Mouse (Mus musculus): ENCODE results near the gene Ifne. TPM values are rescaled to one million over a fixed set of nuclear protein-coding genes. Genes with fewer than 3 reads are reported as not detected.
"Not testable (repeated sequence)": the region's sequence is repeated elsewhere in the genome, so short reads cannot be mapped to it uniquely, and the experiment has no call there.

Gene Ifne
- polyA plus RNA-seq, 1 experiment from 2014 or later = not detected

GRCm38 (mm10) chr4:88864599-88864998 is 15.4 kb downstream of the Ifne start:
- Histone ChIP-seq H3K36me3 (replicated peaks) (no peaks in the 10 kb centered on the region), H3K4me1 (peaks cover 33% of the 10 kb centered on the region), H3K9me3 (no peaks in the 10 kb centered on the region), H3K4me3 (no peak overlapping the region), H3K27ac (no peak overlapping the region), H3K27me3 (ENCODE audit: poor library complexity, severe bottlenecking) (peaks cover 57% of the 10 kb centered on the region)
- WGBS = 69% methylated on average over 9 of the region's 9 CpGs
- no peak for DNase-seq (ENCODE audit: extremely low spot score, low spot score)

- peaks cover 50% of the 10 kb centered on the region for H3K27me3 ChIP-seq (ENCODE audit: poor library complexity, severe bottlenecking)
- H3K27ac ChIP-seq = no peak overlapping the region
- H3K9me3 ChIP-seq = no peaks in the 10 kb centered on the region
- H3K4me3 ChIP-seq = no peak overlapping the region
- no peaks in the 10 kb centered on the region for H3K36me3 ChIP-seq (replicated peaks)
- no peak for DNase-seq (ENCODE audit: extremely low spot score, low spot score)
- WGBS = 4% methylated on average over 7 of the region's 7 CpGs
- H3K4me1 ChIP-seq = peaks cover 29% of the 10 kb centered on the region
Measured at GRCm38 (mm10) chr4:88863309-88863708, 16.7 kb downstream of the Ifne start.

DNA sequence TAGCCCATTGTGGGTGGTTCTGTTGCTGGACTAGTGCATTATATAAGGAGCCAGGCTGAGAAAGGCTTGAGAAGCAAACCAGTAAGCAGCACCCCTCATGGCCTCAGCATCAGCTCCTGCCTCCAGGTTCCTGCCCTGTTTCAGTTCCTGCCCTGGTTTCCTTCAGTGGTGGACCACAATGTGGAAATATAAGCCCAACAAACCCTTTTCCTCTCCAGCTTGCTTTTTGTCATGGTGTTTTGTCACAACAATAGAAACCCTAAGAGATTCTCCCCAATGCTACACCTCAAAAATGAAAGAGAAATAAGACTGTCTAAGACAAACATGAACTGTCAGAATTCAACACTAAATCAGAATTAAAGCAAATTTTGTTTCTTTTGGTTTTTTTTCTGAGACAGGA is 20.8 kb downstream of the Ifne start:
- DNase-seq (ENCODE audit: extremely low spot score, low spot score) = no peak
- Histone ChIP-seq H3K4me1 (peaks cover 15% of the 10 kb centered on the region), H3K27me3 (ENCODE audit: poor library complexity, severe bottlenecking) (peaks cover 23% of the 10 kb centered on the region), H3K36me3 (replicated peaks) (no peaks in the 10 kb centered on the region), H3K9me3 (no peaks in the 10 kb centered on the region), H3K27ac (no peak overlapping the region), H3K4me3 (no peak overlapping the region)

DNA sequence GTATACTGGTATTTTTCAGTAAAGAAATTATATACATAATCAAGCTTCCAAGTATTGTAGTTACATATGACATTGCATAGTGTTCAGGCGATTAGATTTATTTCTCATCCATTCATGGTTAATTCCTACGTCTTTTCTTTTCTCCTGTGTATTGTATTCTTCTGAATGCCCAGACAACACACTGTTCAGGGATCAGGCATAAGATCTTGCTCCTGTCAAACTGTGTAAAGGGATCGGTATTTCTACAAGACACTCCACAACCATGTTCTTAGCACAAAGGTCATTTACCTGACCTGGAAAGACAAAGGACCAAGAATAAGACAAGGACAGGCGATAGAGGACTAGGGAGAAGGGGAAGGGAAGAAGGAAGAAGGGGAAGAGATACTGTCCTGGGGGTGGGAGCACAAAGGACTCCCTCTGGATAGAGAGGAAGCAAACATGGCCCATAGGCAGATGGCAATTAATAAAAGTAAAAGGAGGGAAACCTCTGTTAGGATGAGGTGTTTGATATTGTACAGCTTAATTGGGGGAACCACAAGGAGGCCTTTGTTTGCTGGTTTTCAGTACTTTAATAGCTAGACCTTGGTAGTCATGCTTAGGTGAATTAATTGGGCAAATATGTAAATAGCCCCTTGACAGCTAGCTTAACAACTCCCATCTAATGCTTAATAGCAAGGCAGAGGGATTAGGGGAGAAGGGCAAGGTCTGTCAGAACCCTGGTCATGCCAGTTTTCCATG is 28.8 kb downstream of the Ifne start:
- no peak for DNase-seq (ENCODE audit: extremely low spot score, low spot score)

GRCm38 (mm10) chr4:88849698-88850097 is 30.3 kb downstream of the Ifne start, which contains the start of gene Ifna1:
Gene Ifna1 (plus strand): TSS chr4:88850087.
- no peaks in the 10 kb centered on the region for H3K27me3 ChIP-seq (ENCODE audit: poor library complexity, severe bottlenecking)
- H3K27ac ChIP-seq = no peak within 1 kb of the TSS
- H3K9me3 ChIP-seq = no peaks in the 10 kb centered on the region
- peaks cover 15% of the 10 kb centered on the region for H3K4me1 ChIP-seq
- H3K4me3 ChIP-seq = no peak within 1 kb of the TSS
- no peak for DNase-seq (ENCODE audit: extremely low spot score, low spot score)
- H3K36me3 ChIP-seq (replicated peaks) = no peaks in the 10 kb centered on the region
- WGBS = 74% methylated on average over 1 of the region's 1 CpGs

More for the DNA sequence above, 28.8 kb downstream of the Ifne start:
- Histone ChIP-seq H3K4me3 (no peak overlapping the region), H3K4me1 (peaks cover 15% of the 10 kb centered on the region), H3K27ac (peak overlapping the region; percentile 73; the same call in 1 of the 2 replicates), H3K9me3 (no peaks in the 10 kb centered on the region), H3K36me3 (replicated peaks) (no peaks in the 10 kb centered on the region), H3K27me3 (ENCODE audit: poor library complexity, severe bottlenecking) (no peaks in the 10 kb centered on the region)
- 38% methylated on average over 4 of the region's 4 CpGs for WGBS

- Histone ChIP-seq H3K27ac (no peak overlapping the region), H3K27me3 (ENCODE audit: poor library complexity, severe bottlenecking) (no peaks in the 10 kb centered on the region), H3K4me3 (no peak overlapping the region), H3K4me1 (peaks cover 10% of the 10 kb centered on the region), H3K36me3 (replicated peaks) (no peaks in the 10 kb centered on the region), H3K9me3 (no peaks in the 10 kb centered on the region)
- no peak for DNase-seq (ENCODE audit: extremely low spot score, low spot score)
- WGBS = 57% methylated on average over 2 of the region's 2 CpGs
Measured at GRCm38 (mm10) chr4:88845334-88845733, 34.7 kb downstream of the Ifne start.

DNA sequence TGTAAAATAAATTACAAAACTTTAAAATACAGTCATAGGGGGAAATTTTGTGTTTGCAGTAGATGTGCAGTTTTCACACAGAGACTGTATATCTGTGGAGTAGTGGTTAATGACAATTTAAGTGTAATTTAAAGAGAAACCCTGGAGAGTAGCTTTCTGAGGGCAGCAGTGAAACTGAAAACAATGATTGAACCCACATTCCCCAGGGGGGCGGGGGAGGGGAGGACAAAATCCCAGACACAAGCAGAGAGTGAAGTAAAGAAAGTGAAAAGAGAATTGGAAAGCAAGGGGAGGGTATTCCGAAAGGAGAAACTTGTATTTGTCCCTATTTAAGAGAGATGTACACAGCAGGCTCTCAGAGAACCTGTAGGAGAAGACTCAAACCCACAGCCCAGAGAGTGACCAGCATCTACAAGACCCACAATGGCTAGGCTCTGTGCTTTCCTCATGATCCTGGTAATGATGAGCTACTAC is 38.5 kb downstream of the Ifne start, which contains the start of gene Ifna4:
Gene Ifna4 (plus strand): TSS at position 424 of the 474 bp plus-strand sequence.
- Histone ChIP-seq H3K27ac (no peak within 1 kb of the TSS), H3K4me1 (peaks cover 10% of the 10 kb centered on the region), H3K9me3 (no peaks in the 10 kb centered on the region), H3K4me3 (no peak within 1 kb of the TSS), H3K27me3 (ENCODE audit: poor library complexity, severe bottlenecking) (no peaks in the 10 kb centered on the region), H3K36me3 (replicated peaks) (no peaks in the 10 kb centered on the region)
- no peak for DNase-seq (ENCODE audit: extremely low spot score, low spot score)
- WGBS = 36% methylated on average over 2 of the region's 2 CpGs

GRCm38 (mm10) chr4:88840058-88840457 is 39.9 kb downstream of the Ifne start:
- Histone ChIP-seq H3K9me3 (no peaks in the 10 kb centered on the region), H3K4me3 (no peak overlapping the region), H3K27me3 (ENCODE audit: poor library complexity, severe bottlenecking) (no peaks in the 10 kb centered on the region), H3K36me3 (replicated peaks) (no peaks in the 10 kb centered on the region), H3K27ac (no peak overlapping the region), H3K4me1 (peaks cover 10% of the 10 kb centered on the region)
- DNase-seq (ENCODE audit: extremely low spot score, low spot score) = no peak
- 90% methylated on average over 3 of the region's 3 CpGs for WGBS

GRCm38 (mm10) chr4:88838828-88839227 is 41.2 kb downstream of the Ifne start:
- Histone ChIP-seq H3K4me3 (no peak overlapping the region), H3K4me1 (peaks cover 10% of the 10 kb centered on the region), H3K27me3 (ENCODE audit: poor library complexity, severe bottlenecking) (no peaks in the 10 kb centered on the region), H3K27ac (no peak overlapping the region), H3K36me3 (replicated peaks) (no peaks in the 10 kb centered on the region), H3K9me3 (no peaks in the 10 kb centered on the region)
- 51% methylated on average over 3 of the region's 3 CpGs for WGBS
- DNase-seq (ENCODE audit: extremely low spot score, low spot score) = no peak

DNA sequence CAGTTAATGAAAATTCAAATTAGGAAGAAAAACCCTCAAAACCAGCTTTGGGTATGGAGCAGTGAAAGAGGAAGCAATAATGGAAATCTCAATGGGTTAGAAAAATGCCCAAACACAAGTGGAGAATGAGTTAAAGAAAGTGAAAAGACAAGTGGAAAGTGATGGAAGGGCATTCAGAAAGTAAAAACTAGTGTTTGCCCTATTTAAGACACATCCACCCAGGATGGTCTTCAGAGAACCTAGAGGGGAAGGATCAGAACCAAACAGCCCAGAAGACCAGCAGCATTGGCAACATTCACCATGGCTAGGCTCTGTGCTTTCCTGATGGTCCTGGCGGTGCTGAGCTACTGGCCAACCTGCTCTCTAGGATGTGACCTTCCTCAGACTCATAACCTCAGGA is 44.8 kb downstream of the Ifne start, which contains the start of gene Ifna5:
Gene Ifna5 (plus strand): TSS at position 301 of the 400 bp plus-strand sequence.
- not testable (repeated sequence) for H3K4me1 ChIP-seq; H3K4me3 ChIP-seq; H3K27me3 ChIP-seq (ENCODE audit: poor library complexity, severe bottlenecking); H3K27ac ChIP-seq; H3K36me3 ChIP-seq (replicated peaks); DNase-seq (ENCODE audit: extremely low spot score, low spot score); H3K9me3 ChIP-seq
- WGBS = 86% methylated on average over 1 of the region's 1 CpGs

DNA sequence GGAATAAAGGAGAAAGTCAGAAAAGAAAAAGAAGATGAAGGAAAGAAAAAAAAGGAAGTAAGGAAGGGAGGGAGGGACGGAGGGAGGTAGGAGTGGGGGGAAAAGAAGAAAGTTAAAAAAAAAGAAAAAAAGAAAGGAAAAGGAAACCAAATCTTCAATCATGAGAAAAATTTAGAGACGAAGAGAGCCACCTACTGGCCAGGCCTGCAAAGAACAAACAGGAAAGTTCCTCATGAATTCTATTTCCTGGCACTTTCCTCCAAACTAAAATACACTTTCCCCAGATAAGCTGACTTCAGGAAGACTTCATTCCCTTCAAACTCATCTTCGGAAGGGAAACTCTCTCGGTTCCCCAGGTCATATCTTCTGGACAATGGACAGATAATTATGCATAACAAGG is 49.5 kb downstream of the Ifne start:
- Histone ChIP-seq H3K4me1 (no peaks in the 10 kb centered on the region), H3K27ac (no peak overlapping the region), H3K9me3 (no peaks in the 10 kb centered on the region), H3K36me3 (replicated peaks) (no peaks in the 10 kb centered on the region), H3K4me3 (no peak overlapping the region), H3K27me3 (ENCODE audit: poor library complexity, severe bottlenecking) (no peaks in the 10 kb centered on the region)
- WGBS = 30% methylated on average over 4 of the region's 4 CpGs
- no peak for DNase-seq (ENCODE audit: extremely low spot score, low spot score)
